Mouse (Mus musculus): ENCODE results near the gene Ggt5.
A peak's percentile ranks its signal among the peaks of the same experiment; 100 is the strongest.

Gene Ggt5

GRCm38 (mm10) chr10:75589129-75589528, at the start of gene Ggt5:
Gene Ggt5 (plus strand): TSS chr10:75589340.
- DNase-seq, result peak; percentile 78 to 81

DNA sequence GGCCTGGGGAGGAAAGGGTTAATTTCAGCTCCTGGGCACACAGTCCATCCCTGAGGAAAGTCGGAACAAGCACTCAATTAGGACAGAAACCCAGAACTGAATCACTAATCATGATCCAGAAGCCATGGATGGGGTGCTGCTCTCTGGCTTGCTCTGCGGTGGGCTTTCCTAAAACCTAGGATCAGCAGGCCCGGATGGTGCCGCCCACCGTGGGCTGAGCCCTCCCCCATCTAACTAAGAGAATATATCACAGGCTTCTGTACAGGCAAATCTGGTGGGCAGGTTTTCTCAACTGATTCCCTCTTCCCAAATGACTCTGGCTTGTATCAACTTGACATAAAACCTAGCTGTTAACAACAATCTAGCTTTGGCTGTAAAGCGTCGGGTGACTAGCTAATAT, 41.2 kb upstream of the Ggt5 start:
- no peak for DNase-seq

GRCm38 (mm10) chr10:75548486-75548885, 40.7 kb upstream of the Ggt5 start:
- no peak for DNase-seq

- DNase-seq, result peak in 1 of 2 experiments; percentile 18
Observed at GRCm38 (mm10) chr10:75549886-75550285, 39.3 kb upstream of the Ggt5 start.

GRCm38 (mm10) chr10:75551175-75551574, 38.0 kb upstream of the Ggt5 start:
- peak in 1 of 2 experiments; percentile 39 for DNase-seq

- DNase-seq, result no peak
Observed at GRCm38 (mm10) chr10:75552106-75552505, 37.0 kb upstream of the Ggt5 start.

- no peak for DNase-seq
Observed at GRCm38 (mm10) chr10:75552701-75553450, 36.3 kb upstream of the Ggt5 start.

- no peak for DNase-seq
Observed at GRCm38 (mm10) chr10:75554090-75554489, 35.0 kb upstream of the Ggt5 start.

GRCm38 (mm10) chr10:75555557-75555956, 33.6 kb upstream of the Ggt5 start:
- DNase-seq, result no peak

DNA sequence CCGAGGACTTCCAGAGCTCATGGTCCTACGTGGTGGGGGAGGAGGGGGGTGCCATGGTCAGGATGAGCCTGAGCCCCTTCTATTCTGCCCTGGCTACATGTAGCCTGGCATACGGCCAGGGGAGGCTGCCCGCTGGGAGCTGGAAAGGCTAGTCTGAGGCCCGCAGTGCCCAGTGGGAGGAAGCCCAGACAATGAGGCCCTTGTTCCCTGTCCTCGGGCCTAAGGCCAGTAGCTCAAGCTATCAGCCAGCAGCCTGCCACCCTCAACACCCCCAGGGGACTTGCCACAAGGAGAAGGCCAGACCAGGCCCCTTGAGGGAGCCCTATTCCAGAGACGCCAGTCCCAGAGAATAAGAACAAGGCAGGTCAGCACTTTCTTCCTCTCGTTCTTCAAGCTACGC, 33.1 kb upstream of the Ggt5 start:
- no peak for DNase-seq

DNA sequence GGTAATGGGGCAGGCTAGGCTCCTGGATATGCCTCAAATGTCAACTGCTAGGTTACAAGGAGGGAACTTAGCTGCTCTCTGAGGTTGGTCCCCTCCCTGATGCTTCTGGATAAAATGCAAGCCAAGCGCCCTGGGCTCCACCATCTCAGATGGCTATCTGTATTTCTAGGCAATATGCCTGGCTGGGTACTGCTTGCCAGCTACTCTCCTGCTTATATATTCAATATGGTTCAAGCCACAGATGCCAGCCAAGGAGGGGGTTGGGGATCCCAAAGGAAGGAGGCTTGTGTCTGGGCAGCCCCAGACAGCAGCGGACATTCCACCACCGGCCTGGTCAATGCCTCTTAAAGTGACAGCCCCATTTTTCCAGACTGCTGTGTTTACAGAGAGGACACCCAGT, 30.6 kb upstream of the Ggt5 start:
- peak in 1 of 2 experiments; percentile 62 for DNase-seq

GRCm38 (mm10) chr10:75559041-75559675, 30.0 kb upstream of the Ggt5 start:
- peak in 1 of 2 experiments; percentile 5 for DNase-seq

DNA sequence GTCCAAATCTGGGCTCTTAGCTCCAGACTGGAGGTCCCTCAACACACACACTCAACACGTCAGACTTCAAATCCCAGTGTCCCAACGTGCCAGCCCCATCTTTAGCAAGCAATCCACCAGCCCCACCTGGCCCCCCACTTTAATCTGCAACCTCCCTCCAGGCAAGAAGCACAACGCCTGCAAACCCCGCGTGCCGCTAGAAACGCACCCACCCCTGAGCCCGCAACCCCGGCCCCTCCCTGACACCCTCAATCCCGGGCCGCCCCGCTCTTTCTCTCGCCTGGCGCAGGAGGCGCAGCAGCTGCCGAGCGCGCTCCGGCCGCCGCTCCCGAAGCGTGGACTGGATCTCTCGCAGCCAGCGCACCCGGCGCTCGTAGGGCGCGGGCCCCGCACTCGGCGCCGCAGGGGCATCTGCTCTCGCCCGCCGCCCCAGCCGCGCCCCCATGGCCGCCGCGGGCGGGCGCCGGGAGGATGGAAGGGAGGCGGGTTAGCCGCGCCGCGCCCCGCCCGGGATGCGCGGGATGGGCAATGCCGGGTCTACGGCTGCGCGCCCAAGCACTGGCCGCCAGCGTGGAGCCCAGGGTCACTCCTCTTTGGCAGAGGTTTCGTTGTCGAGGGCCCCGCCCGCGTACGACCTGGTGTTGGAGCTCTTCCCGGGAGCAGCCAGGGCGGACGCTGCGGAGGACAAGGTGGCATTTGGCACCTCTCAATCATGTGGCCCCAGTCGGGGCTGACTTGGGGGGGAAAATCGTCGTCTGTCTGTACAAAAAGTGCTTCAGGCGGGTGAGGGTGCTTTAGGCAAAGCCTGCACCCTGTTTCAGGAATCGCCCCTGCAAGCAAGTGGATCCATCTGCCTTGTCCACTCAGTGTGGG, 29.2 kb upstream of the Ggt5 start, which contains the start of gene Lrrc75b:
Lrrc75b (minus strand) TSS at position 655 of the 873 bp plus-strand sequence.
- DNase-seq, result peak; percentile 65 to 85

DNA sequence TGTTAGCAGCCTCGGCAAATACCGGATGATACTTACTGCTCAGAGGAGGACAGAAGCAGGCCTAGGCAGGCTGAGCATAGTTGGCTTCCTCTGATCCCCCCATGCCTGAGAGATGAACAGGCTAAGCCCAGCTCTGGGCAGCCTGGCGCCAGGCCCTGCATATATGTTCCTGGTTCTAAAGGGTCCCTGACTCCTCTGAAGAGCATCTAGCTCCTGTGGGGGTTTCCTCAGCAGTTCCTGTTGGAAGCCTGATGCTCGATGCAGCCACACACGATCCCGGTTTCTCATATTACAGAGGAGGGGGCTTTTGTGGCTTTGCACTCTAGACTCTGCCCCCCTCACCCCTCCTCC, 28.6 kb upstream of the Ggt5 start:
- no peak for DNase-seq

DNA sequence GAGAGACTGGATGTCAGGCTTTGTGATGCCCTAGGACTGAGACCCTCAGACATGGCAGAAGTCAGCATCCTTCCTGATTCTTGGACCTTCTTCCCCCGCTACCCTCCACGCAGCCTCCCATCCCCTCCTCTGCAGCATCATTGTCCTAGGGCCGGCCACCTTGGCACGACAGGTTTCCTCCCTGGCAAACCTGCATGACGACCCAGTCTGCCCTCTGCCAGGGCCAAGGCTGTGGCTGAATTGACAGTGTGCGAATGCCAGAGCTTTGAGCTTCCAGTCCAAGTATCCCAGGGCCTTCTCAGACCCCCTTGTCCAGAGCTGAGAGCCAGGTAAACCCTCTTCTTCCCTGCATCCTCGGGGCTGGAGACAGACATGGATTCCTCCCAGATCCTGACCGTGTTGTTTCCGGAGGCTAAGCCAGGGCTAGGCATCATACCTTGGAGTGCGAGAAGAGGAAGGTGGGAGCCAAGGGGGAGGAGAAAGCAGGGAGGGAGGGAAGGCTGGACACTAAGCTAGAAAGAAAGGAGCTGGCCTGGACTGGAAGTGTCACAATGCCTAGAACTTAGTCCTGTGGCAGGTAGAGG, 28.0 kb upstream of the Ggt5 start, which contains the start of gene Ggt1:
Ggt1 (plus strand) TSS at position 534 of the 584 bp plus-strand sequence.
- peak in 1 of 2 experiments; percentile 38 for DNase-seq

DNA sequence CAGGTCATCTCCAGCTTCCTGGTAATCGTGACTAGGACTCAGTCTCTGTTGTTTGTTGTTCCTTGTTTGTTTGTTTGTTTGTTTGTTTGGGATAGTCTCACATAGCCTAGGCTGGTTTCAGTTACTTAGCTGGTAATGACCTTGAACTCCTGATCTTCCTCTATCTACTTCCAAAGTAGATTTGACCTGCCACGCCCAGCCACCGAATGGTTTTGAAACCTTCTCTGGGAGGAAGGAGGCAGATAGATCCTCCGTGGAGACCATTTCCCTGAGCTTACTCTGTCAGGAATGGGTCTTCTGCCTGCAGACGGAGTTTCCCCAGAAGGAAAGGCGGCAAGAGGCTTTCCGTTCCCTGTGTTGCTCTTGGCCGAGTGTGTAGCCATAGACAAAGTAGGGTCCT, 26.5 kb upstream of the Ggt5 start:
- no peak for DNase-seq

- peak in 1 of 2 experiments; percentile 40 for DNase-seq
Observed at GRCm38 (mm10) chr10:75564687-75565265, 24.4 kb upstream of the Ggt5 start.

DNA sequence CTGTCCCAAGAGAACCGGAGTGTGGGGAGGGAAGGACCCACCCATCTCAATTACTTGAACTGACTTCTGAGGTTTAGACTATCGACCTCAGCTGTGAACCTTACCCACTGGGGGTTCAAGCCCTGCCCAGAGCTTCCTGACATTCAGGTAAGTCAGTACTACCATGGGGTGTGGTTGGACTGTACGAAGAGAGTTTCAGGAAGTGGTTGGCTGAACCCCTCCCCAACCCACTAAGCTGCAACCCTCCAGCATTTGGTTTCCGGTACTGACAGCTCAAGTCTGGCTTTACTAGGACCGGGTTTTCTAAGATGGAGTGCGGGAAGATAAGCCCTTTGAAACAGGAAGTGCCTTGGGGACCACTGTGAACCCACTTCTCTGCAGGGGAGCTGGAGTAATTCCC, 23.7 kb upstream of the Ggt5 start:
- peak in 1 of 2 experiments; percentile 65 for DNase-seq

- DNase-seq, result peak; percentile 85 to 96
Observed at GRCm38 (mm10) chr10:75565906-75566305, 23.2 kb upstream of the Ggt5 start.

- DNase-seq, result no peak
Observed at GRCm38 (mm10) chr10:75566321-75566720, 22.8 kb upstream of the Ggt5 start.

- DNase-seq, result peak in 1 of 2 experiments; percentile 26
Observed at GRCm38 (mm10) chr10:75566765-75567164, 22.4 kb upstream of the Ggt5 start.

DNA sequence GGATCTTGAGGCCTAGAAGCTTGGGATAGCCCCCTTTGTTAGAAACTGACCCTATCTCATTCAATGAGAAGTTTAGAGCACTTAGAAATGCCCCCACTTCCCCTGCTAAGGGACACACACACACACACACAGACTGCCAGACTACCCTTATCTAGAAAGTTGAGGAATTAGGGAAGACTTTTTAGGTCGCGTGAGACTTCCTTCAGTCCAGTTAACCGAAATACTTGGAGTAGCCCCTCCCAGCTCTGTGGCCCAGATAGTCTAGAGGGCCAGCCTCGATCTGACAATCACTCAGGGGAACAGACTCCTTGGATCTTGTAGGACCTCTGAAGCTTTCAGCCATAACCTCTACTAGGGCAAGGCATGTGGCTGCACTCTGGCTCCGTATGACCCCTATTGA, 21.1 kb upstream of the Ggt5 start:
- DNase-seq, result no peak
